Mouse (Mus musculus) c-Kit-positive CD71-positive TER-119-negative erythroid progenitor cells, embryonic 14.5 days (primary cell): Measurements from ENCODE around the gene B830017H08Rik.

ENCODE experiments used
- DNase-seq: peaks from one replicate; pipeline ENCODE4 v3.0.0-alpha.2; 2013; ENCODE audit warnings: low read depth

Gene B830017H08Rik

GRCm38 (mm10) chr16:17809711-17810110 lies 23.2 kb upstream of the B830017H08Rik start:
- no peak for DNase-seq

- DNase-seq, result peak; percentile 40
These were observed 20.8 kb upstream of the B830017H08Rik start for GRCm38 (mm10) chr16:17812120-17812519.

GRCm38 (mm10) chr16:17813173-17813572 lies 19.7 kb upstream of the B830017H08Rik start:
- no peak for DNase-seq

- peak; percentile 67 for DNase-seq
These were observed 17.2 kb upstream of the B830017H08Rik start for GRCm38 (mm10) chr16:17815411-17816402.

- no peak for DNase-seq
These were observed 16.4 kb upstream of the B830017H08Rik start for GRCm38 (mm10) chr16:17816528-17816927.

GRCm38 (mm10) chr16:17826500-17826899 lies 6.4 kb upstream of the B830017H08Rik start:
- DNase-seq, result no peak

- no peak for DNase-seq
These were observed 4.7 kb upstream of the B830017H08Rik start for GRCm38 (mm10) chr16:17828229-17828628.

GRCm38 (mm10) chr16:17828867-17829266 lies 4.1 kb upstream of the B830017H08Rik start:
- no peak for DNase-seq

- DNase-seq, result no peak
These were observed 2.3 kb upstream of the B830017H08Rik start for GRCm38 (mm10) chr16:17830385-17831178.

- no peak for DNase-seq
These were observed 1.1 kb upstream of the B830017H08Rik start for GRCm38 (mm10) chr16:17831781-17832180.

- no peak for DNase-seq
These were observed 380 bp downstream of the B830017H08Rik start for GRCm38 (mm10) chr16:17833321-17833680.

- DNase-seq, result no peak
These were observed 919 bp downstream of the B830017H08Rik start for GRCm38 (mm10) chr16:17833681-17834399.

GRCm38 (mm10) chr16:17834543-17834942 lies 1.6 kb downstream of the B830017H08Rik start:
- DNase-seq, result no peak

- DNase-seq, result no peak
These were observed 2.6 kb downstream of the B830017H08Rik start for GRCm38 (mm10) chr16:17835481-17835880.

GRCm38 (mm10) chr16:17838051-17838450 lies 5.1 kb downstream of the B830017H08Rik start, which contains the start of gene Car15:
TSS of gene Car15 (minus strand) at chr16:17838364.
- DNase-seq, result no peak

GRCm38 (mm10) chr16:17839976-17840375 lies 7.1 kb downstream of the B830017H08Rik start:
- DNase-seq, result no peak

GRCm38 (mm10) chr16:17842437-17842836 lies 9.5 kb downstream of the B830017H08Rik start:
- no peak for DNase-seq

GRCm38 (mm10) chr16:17843701-17844365 lies 10.9 kb downstream of the B830017H08Rik start:
- no peak for DNase-seq

- DNase-seq, result no peak
These were observed 15.5 kb downstream of the B830017H08Rik start for GRCm38 (mm10) chr16:17848431-17848830.

- DNase-seq, result peak; percentile 40
These were observed 16.0 kb downstream of the B830017H08Rik start for GRCm38 (mm10) chr16:17848928-17849327.

- no peak for DNase-seq
These were observed 16.6 kb downstream of the B830017H08Rik start for GRCm38 (mm10) chr16:17849486-17849885.
